Mouse (Mus musculus): ENCODE results near the gene Gpc5.

DNA sequence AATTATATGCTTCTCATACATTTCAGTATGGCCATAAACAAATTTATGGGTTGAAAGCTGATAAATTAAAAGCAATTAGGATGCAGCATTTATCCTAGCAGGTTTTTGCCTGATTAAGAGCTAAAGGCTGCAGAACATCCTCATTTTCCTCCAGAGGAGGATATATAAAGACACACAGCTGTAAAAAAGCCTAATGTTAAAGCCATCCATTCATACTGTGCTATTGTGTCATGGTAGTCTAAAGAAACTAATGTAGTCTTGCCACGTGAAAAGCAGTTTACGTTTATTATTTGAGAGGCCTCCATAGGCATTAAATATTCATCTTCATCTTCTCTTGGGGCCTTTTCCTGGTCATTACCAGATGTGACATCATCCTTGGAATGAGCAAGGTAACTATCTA lies 587.9 kb downstream of the Gpc5 start:
- no peak for TF ChIP-seq CTCF (IDR thresholded peaks at IDR 0.05; ENCODE audit: borderline replicate concordance, extremely low read depth, insufficient read depth, insufficient read length)
- TF ChIP-seq POLR2A (IDR thresholded peaks at IDR 0.05; ENCODE audit: borderline replicate concordance, extremely low read depth, insufficient read depth, insufficient read length, poor library complexity, severe bottlenecking): no peak

All from brain, embryonic 14.5 days (tissue).